Mouse (Mus musculus): ENCODE data around the gene Arhgap42.

- no peak for TF ChIP-seq CTCF (conservative IDR thresholded peaks at IDR 0.05; ENCODE audit: low read length)
- no peak for TF ChIP-seq NANOG (IDR thresholded peaks at IDR 0.05; ENCODE audit: borderline replicate concordance, low read length)
Measured at GRCm38 (mm10) chr9:9174206-9174605, 64.7 kb downstream of the Arhgap42 start.

All from E14TG2a.4 (cell line).